Mouse (Mus musculus): ENCODE results near the gene Thap3. TPM values are rescaled to one million over a fixed set of nuclear protein-coding genes. Genes with fewer than 3 reads are reported as not detected.

Gene Thap3
- polyA plus RNA-seq, 1 experiment from 2014 or later: 31.2 TPM

GRCm38 (mm10) chr4:152008622-152009075 is 19.9 kb upstream of the Thap3 start, which contains the start of gene Klhl21:
TSS of gene Klhl21 (plus strand) at chr4:152008803.
- DNase-seq: peak; percentile 98
- no peaks in the 10 kb centered on the region for H3K9me3 ChIP-seq (ENCODE audit: low read depth, low read length)
- H3K4me1 ChIP-seq (ENCODE audit: insufficient read depth): peaks cover 29% of the 10 kb centered on the region
- peak within 1 kb of the TSS; percentile 95 for H3K27ac ChIP-seq (ENCODE audit: low read depth)
- H3K27me3 ChIP-seq (ENCODE audit: insufficient read depth, low read length): no peaks in the 10 kb centered on the region
- no peak for TF ChIP-seq CTCF (IDR thresholded peaks at IDR 0.05; ENCODE audit: low read depth)
- peak within 1 kb of the TSS; percentile 79 for H3K4me3 ChIP-seq (ENCODE audit: low read depth, low read length)
- ATAC-seq (ENCODE audit: insufficient read depth): peak; percentile 90
- under 1% methylated on average over 45 of the region's 45 CpGs for WGBS
- H3K9ac ChIP-seq: peak within 1 kb of the TSS; percentile 67
- H3K4me2 ChIP-seq: peak within 1 kb of the TSS; percentile 100
- peaks cover 12% of the 10 kb centered on the region; the same call in 1 of the 2 replicates for H3K36me3 ChIP-seq (ENCODE audit: insufficient read depth)

GRCm38 (mm10) chr4:152008148-152008500 is 19.3 kb upstream of the Thap3 start:
- H3K9ac ChIP-seq: peak overlapping the region; percentile 67
- ATAC-seq (ENCODE audit: insufficient read depth) (peak; percentile 3; the same call in 1 of the 2 replicates), DNase-seq (no peak)
- peak overlapping the region; percentile 79 for H3K4me3 ChIP-seq (ENCODE audit: low read depth, low read length)
- no peak for TF ChIP-seq CTCF (IDR thresholded peaks at IDR 0.05; ENCODE audit: low read depth)
- no peaks in the 10 kb centered on the region for H3K27me3 ChIP-seq (ENCODE audit: insufficient read depth, low read length)
- H3K4me1 ChIP-seq (ENCODE audit: insufficient read depth): peaks cover 29% of the 10 kb centered on the region
- no peaks in the 10 kb centered on the region for H3K9me3 ChIP-seq (ENCODE audit: low read depth, low read length)
- H3K36me3 ChIP-seq (ENCODE audit: insufficient read depth): peaks cover 9% of the 10 kb centered on the region; the same call in 1 of the 2 replicates
- H3K4me2 ChIP-seq: peak overlapping the region; percentile 100
- H3K27ac ChIP-seq (ENCODE audit: low read depth): peak overlapping the region; percentile 95
- under 1% methylated on average over 14 of the region's 14 CpGs for WGBS

DNA sequence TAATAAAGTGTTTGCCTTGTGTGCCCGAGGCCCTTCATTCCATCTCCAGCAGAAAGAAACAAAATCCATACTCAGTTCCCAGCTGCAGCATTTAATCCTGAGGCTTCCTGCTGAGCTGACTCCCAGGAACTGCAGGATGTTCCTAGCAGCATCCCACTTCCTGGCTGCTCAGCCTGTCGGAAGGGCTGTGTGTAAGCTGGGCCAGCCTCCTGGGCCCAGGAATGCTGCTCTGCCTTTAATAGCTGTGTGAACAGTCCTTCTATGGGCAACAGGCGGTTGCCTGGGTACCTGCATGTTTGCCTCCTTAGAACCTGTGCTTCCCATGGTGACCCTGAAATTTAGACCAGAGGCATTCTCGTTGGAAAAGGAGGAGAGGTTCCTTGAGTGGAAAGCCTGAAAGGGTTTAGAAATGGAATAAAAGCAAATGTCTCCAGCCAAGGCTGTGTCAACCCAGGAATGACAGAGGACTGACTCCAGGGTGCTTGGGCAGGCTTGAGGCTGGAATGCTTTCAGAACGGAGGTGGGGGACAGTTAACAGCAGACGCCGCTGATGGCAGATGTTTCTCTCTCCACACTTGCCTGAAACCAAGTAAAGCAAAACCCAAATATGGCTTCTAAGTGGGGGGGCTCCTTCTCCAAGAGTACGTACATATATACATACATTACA is 18.8 kb upstream of the Thap3 start:
- peak overlapping the region; percentile 67 for H3K9ac ChIP-seq
- DNase-seq: peak; percentile 66
- H3K9me3 ChIP-seq (ENCODE audit: low read depth, low read length): no peaks in the 10 kb centered on the region
- WGBS: 3% methylated on average over 8 of the region's 8 CpGs
- H3K27ac ChIP-seq (ENCODE audit: low read depth): peak overlapping the region; percentile 95
- no peak for ATAC-seq (ENCODE audit: insufficient read depth)
- peak overlapping the region; percentile 100 for H3K4me2 ChIP-seq
- no peaks in the 10 kb centered on the region for H3K27me3 ChIP-seq (ENCODE audit: insufficient read depth, low read length)
- H3K4me3 ChIP-seq (ENCODE audit: low read depth, low read length): peak overlapping the region; percentile 79
- H3K36me3 ChIP-seq (ENCODE audit: insufficient read depth): peaks cover 9% of the 10 kb centered on the region; the same call in 1 of the 2 replicates
- H3K4me1 ChIP-seq (ENCODE audit: insufficient read depth): peaks cover 29% of the 10 kb centered on the region
- no peak for TF ChIP-seq CTCF (IDR thresholded peaks at IDR 0.05; ENCODE audit: low read depth)

- no peak overlapping the region for H3K4me3 ChIP-seq (ENCODE audit: low read depth, low read length)
- peaks cover 29% of the 10 kb centered on the region for H3K4me1 ChIP-seq (ENCODE audit: insufficient read depth)
- no peaks in the 10 kb centered on the region for H3K9me3 ChIP-seq (ENCODE audit: low read depth, low read length)
- peak overlapping the region; percentile 95; the same call in 1 of the 2 replicates for H3K27ac ChIP-seq (ENCODE audit: low read depth)
- no peak for DNase-seq
- no peak for TF ChIP-seq CTCF (IDR thresholded peaks at IDR 0.05; ENCODE audit: low read depth)
- no peak for ATAC-seq (ENCODE audit: insufficient read depth)
- WGBS: 39% methylated on average over 3 of the region's 3 CpGs
- H3K4me2 ChIP-seq: no peak overlapping the region
- H3K36me3 ChIP-seq (ENCODE audit: insufficient read depth): 0 out of 2 replicates have a peak, but pooled peaks cover 2% of the 10 kb centered on the region
- H3K9ac ChIP-seq: no peak overlapping the region
- no peaks in the 10 kb centered on the region for H3K27me3 ChIP-seq (ENCODE audit: insufficient read depth, low read length)
Observed at GRCm38 (mm10) chr4:152006812-152007211, 18.0 kb upstream of the Thap3 start.

- WGBS: 76% methylated on average over 6 of the region's 6 CpGs
- no peak for DNase-seq
Observed at GRCm38 (mm10) chr4:152006137-152006536, 17.3 kb upstream of the Thap3 start.

DNA sequence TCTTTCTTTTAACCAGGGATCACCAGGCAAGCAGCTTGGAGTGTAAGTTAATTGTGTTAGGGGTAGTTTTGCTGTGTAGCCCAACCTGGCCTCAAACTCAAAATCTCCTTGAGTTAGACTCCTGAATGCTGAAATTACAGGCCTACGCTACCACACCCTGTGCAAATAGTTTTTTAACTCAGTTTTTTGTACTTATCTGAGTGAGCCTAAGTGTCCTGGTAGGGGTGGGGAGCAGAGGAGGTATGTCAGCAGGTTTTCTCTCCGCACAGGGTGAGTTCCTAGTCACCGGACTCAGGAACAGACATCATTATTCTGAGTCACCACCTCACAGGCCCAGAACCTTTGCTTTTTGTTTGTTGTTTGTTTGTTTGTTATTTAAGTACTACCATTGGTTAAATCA is 13.3 kb upstream of the Thap3 start:
- Histone ChIP-seq H3K4me1 (ENCODE audit: insufficient read depth) (peaks cover 2% of the 10 kb centered on the region), H3K27me3 (ENCODE audit: insufficient read depth, low read length) (no peaks in the 10 kb centered on the region), H3K9ac (no peak overlapping the region), H3K27ac (ENCODE audit: low read depth) (no peak overlapping the region), H3K9me3 (ENCODE audit: low read depth, low read length) (no peaks in the 10 kb centered on the region), H3K36me3 (ENCODE audit: insufficient read depth) (no peaks in the 10 kb centered on the region), H3K4me3 (ENCODE audit: low read depth, low read length) (no peak overlapping the region), H3K4me2 (no peak overlapping the region)
- ATAC-seq (ENCODE audit: insufficient read depth) (no peak), DNase-seq (no peak)
- 77% methylated on average over 3 of the region's 3 CpGs for WGBS
- no peak for TF ChIP-seq CTCF (IDR thresholded peaks at IDR 0.05; ENCODE audit: low read depth)

More at GRCm38 (mm10) chr4:152006137-152006536, 17.3 kb upstream of the Thap3 start:
- Histone ChIP-seq H3K9ac (no peak overlapping the region), H3K27me3 (ENCODE audit: insufficient read depth, low read length) (no peaks in the 10 kb centered on the region), H3K4me1 (ENCODE audit: insufficient read depth) (peaks cover 22% of the 10 kb centered on the region), H3K9me3 (ENCODE audit: low read depth, low read length) (no peaks in the 10 kb centered on the region), H3K36me3 (ENCODE audit: insufficient read depth) (no peaks in the 10 kb centered on the region), H3K4me3 (ENCODE audit: low read depth, low read length) (no peak overlapping the region), H3K27ac (ENCODE audit: low read depth) (no peak overlapping the region), H3K4me2 (no peak overlapping the region)
- peak; percentile 19; the same call in 1 of the 2 replicates for TF ChIP-seq CTCF (IDR thresholded peaks at IDR 0.05; ENCODE audit: low read depth)
- ATAC-seq (ENCODE audit: insufficient read depth): no peak

DNA sequence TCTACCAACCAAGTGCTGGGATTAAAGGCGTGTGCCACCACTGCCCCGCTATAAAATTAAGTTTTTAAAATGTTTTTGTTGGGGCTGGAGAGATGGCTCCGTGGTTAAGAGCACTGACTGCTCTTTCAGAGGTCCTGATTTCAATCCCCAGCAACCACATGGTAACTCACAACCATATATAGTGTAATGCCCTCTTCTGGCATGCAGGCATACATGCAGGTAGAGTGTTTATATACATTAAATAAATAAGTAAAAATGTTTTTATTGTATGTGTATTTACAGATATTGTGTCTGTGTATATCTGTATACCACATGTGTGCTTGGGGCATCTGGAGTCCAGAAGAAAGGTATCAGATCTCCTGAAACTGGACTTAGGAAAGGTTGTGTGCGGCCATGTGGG is 12.5 kb upstream of the Thap3 start:
- H3K27me3 ChIP-seq (ENCODE audit: insufficient read depth, low read length): no peaks in the 10 kb centered on the region
- H3K9ac ChIP-seq: no peak overlapping the region
- H3K4me2 ChIP-seq: no peak overlapping the region
- H3K27ac ChIP-seq (ENCODE audit: low read depth): no peak overlapping the region
- no peaks in the 10 kb centered on the region for H3K4me1 ChIP-seq (ENCODE audit: insufficient read depth)
- 61% methylated on average over 4 of the region's 4 CpGs for WGBS
- H3K9me3 ChIP-seq (ENCODE audit: low read depth, low read length): no peaks in the 10 kb centered on the region
- DNase-seq (no peak), ATAC-seq (ENCODE audit: insufficient read depth) (no peak)
- no peaks in the 10 kb centered on the region for H3K36me3 ChIP-seq (ENCODE audit: insufficient read depth)
- TF ChIP-seq CTCF (IDR thresholded peaks at IDR 0.05; ENCODE audit: low read depth): peak; percentile 13; the same call in 1 of the 2 replicates
- H3K4me3 ChIP-seq (ENCODE audit: low read depth, low read length): no peak overlapping the region
